9 mouse cellular contexts compared by ENCODE assay signal in the genomic region with DNA sequence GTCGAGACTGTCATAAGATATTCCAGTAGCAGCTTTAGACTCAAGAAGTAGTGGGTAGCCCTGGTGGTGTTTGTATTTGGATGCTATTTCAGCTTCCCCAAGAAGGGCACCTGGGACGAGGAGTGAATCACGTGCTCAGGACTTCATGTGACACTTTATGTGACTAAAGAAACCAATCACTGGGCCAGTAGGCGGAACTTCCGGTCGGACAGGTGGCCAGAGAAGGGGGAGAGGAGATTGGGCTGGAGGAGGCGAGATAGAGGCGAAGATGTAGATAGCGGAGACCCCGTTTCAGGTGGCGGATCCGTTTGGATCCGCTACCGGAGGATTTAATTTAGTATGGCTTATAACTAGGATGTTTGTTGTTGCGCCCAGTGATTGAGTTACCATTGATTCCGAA. TPM values are rescaled to one million over a fixed set of nuclear protein-coding genes. Genes with fewer than 3 reads are reported as not detected.
DNase-seq lines count a peak whose midpoint lies in the region; ATAC-seq and TF ChIP-seq lines count a peak whose summit lies in the region.
"Had no signal": no experiment of that assay in that cellular context is flagged by ENCODE, and none has a peak within 500 bp of the region (broad histone marks: within the 10 kb centered on the region; RNA-seq: fewer than 3 reads in every experiment).

No protein-coding gene starts in this region.

- no peak for TF ChIP-seq POLR2A in kidney, adult 2 months (IDR thresholded peaks at IDR 0.05; ENCODE audit: low read depth, low read length)

- H3K4me3 ChIP-seq in kidney, adult 2 months (ENCODE audit: insufficient read depth, low read depth, low read length), result peak overlapping the region; percentile 65
- H3K4me3 ChIP-seq in liver, embryonic 12.5 days, result peak overlapping the region; percentile 38

- H3K9ac ChIP-seq in liver, embryonic 12.5 days, result no peak overlapping the region

- peak overlapping the region; percentile 59 for H3K4me2 ChIP-seq in liver, embryonic 12.5 days

- no peaks in the 10 kb centered on the region for H3K36me3 ChIP-seq in kidney, adult 2 months (ENCODE audit: control insufficient read depth, insufficient read depth, low read length)
- no peaks in the 10 kb centered on the region for H3K36me3 ChIP-seq in liver, embryonic 12.5 days

- no peaks in the 10 kb centered on the region for H3K9me3 ChIP-seq in liver, embryonic 12.5 days (replicated peaks)

- H3K27ac ChIP-seq in kidney, adult 2 months (ENCODE audit: insufficient read depth, low read depth, low read length), result peak overlapping the region; percentile 24; the same call in 1 of the 2 replicates
- no peak overlapping the region for H3K27ac ChIP-seq in liver, embryonic 12.5 days

- no peaks in the 10 kb centered on the region for H3K27me3 ChIP-seq in kidney, adult 2 months (replicated peaks; ENCODE audit: control insufficient read depth, insufficient read depth, low read length)
- peaks cover 9% of the 10 kb centered on the region for H3K27me3 ChIP-seq in liver, embryonic 12.5 days (replicated peaks)

- 18% methylated on average over 16 of the region's 16 CpGs for WGBS in kidney, adult 2 months
- WGBS in liver, embryonic 12.5 days (ENCODE audit: insufficient replicate concordance), result 21% methylated on average over 16 of the region's 16 CpGs

- no peak for ATAC-seq in liver, embryonic 12.5 days

- peak; percentile 63 for DNase-seq in ovary, postnatal 36 days (ENCODE audit: low spot score)
- DNase-seq in ovary, postnatal 14 days (ENCODE audit: low spot score), result no peak
- DNase-seq in embryo, embryonic 10 days (ENCODE audit: low spot score), result peak; percentile 91
- DNase-seq in heart, adult 8-10 months (ENCODE audit: low spot score), result peak; percentile 57
- peak; percentile 91 for DNase-seq in kidney, adult 2 months
- DNase-seq in natural killer cell, adult 2 months (ENCODE audit: low spot score in 2 of 2), result peak; percentile 44 to 49
- peak; percentile 82 for DNase-seq in testis, postnatal 14 days (ENCODE audit: low spot score)

- H3K4me1 ChIP-seq in kidney, adult 2 months (ENCODE audit: control insufficient read depth, insufficient read depth, low read length), result no peaks in the 10 kb centered on the region
- 0 out of 2 replicates have a peak, but pooled peaks cover 9% of the 10 kb centered on the region for H3K4me1 ChIP-seq in liver, embryonic 12.5 days

- TF ChIP-seq CTCF in kidney, adult 2 months (conservative IDR thresholded peaks at IDR 0.05; ENCODE audit: insufficient read depth, insufficient read length, low read depth, low read length), result no peak

RNA-seq across cellular contexts. Expression of a gene that starts 8.1 kb away (rescaled TPM):
- 1 to 10 TPM; 3.3 to 4.2 (median 3.7) TPM for total RNA-seq in heart, adult 8-10 months (2022)
- 4.3 and 5.0 TPM in 2 replicates for polyA plus RNA-seq in kidney, adult 2 months (2012; rRNA removed)
- 3.3 and 5.3 TPM in 2 replicates for polyA plus RNA-seq in liver, embryonic 12.5 days (2016; fragmentation: Nextera tagmentation; extraction: Ambion mirVana)

RNA-seq across cellular contexts. Expression of a gene that starts 26.2 kb away (rescaled TPM):
- 1 to 10 TPM; 2.2 to 6.2 (median 3.4) TPM for total RNA-seq in heart, adult 8-10 months (2022)
- 3.5 and 4.7 TPM in 2 replicates for polyA plus RNA-seq in kidney, adult 2 months (2012; rRNA removed)
- 29.1 and 30.0 TPM in 2 replicates for polyA plus RNA-seq in liver, embryonic 12.5 days (2016; fragmentation: Nextera tagmentation; extraction: Ambion mirVana)

RNA-seq across cellular contexts. Expression of a gene that starts 31.0 kb away (rescaled TPM):
- total RNA-seq in heart, adult 8-10 months (2022), result 10 to 100 TPM; 13.0 to 22.0 (median 16.4) TPM
- 16.8 and 16.9 TPM in 2 replicates for polyA plus RNA-seq in kidney, adult 2 months (2012; rRNA removed)
- 2.9 and 3.6 TPM in 2 replicates for polyA plus RNA-seq in liver, embryonic 12.5 days (2016; fragmentation: Nextera tagmentation; extraction: Ambion mirVana)

RNA-seq across cellular contexts. Expression of a gene that starts 38.9 kb away (rescaled TPM):
- 10 to 100 TPM in 1 of 4 experiments, 1 to 10 TPM in 3; 4.4 to 11.5 (median 6.2) TPM for total RNA-seq in heart, adult 8-10 months (2022)
- polyA plus RNA-seq in kidney, adult 2 months (2012; rRNA removed), result 6.6 and 7.6 TPM in 2 replicates
- 7.0 and 8.2 TPM in 2 replicates for polyA plus RNA-seq in liver, embryonic 12.5 days (2016; fragmentation: Nextera tagmentation; extraction: Ambion mirVana)
- total RNA-seq: MEL had no signal

RNA-seq across cellular contexts. Expression of a gene that starts 49.1 kb away (rescaled TPM):
- total RNA-seq in heart, adult 8-10 months (2022), result under 1 TPM in 3 of 4 experiments, not detected in 1; 0.19 to 0.49 (median 0.26) TPM
- polyA plus RNA-seq in kidney, adult 2 months (2012; rRNA removed), result 0.75 and 1.1 TPM in 2 replicates
- polyA plus RNA-seq in liver, embryonic 12.5 days (2016; fragmentation: Nextera tagmentation; extraction: Ambion mirVana), result 3.1 and 3.6 TPM in 2 replicates
